Mouse (Mus musculus): ENCODE results near the gene Iqsec2.

Gene Iqsec2

DNA sequence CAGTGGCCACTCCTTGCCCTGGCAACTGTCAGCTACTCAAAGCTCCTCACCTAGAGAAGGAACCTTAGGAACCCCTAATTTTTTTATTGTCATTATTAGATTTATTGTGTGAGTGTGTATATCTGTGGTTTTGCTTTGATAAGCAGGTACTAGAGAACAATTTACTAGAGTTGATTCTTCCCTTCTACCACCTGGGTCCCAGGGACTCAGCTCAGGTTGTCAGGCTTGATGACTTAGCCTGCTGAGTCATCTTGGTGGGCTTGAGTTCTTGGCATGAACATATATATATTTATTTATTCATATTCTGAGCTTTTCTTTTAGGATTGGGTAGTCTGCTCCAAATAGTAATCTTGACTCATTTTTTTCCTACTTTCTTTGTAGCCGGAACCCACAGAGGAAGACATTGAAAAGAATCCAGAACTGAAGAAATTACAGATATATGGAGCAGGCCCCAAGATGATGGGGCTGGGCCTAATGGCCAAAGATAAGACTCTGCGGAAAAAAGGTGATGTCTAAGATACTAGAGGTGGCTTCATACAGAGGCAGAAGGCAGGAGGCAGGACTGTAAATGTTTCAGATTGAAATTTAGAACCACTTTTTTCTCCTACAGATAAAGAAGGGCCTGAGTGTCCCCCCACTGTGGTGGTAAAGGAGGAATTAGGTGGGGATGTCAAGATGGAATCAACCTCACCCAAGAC is 100.6 kb downstream of the Iqsec2 start:
- DNase-seq (ENCODE audit: low read depth, low spot score) = no peak

DNA sequence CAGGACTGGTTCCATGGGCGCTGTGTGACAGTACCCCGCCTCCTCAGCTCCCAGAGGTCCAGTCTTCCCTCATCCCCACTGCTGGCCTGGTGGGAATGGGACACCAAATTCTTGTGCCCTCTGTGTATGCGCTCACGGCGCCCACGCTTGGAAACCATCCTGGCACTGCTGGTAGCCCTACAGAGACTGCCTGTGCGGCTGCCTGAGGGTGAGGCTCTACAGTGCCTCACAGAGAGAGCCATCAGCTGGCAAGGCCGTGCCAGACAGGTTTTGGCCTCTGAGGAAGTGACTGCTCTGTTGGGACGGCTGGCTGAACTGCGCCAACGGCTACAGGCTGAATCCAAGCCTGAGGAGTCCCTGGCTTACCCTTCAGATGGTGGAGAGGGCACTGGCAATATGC is 127.1 kb downstream of the Iqsec2 start:
- no peak for DNase-seq (ENCODE audit: low read depth, low spot score)

Measured in CD4-positive, CD25-positive, alpha-beta regulatory T cell, adult 2 months (primary cell).